Mouse (Mus musculus): ENCODE data around the gene Ccdc180.

GRCm38 (mm10) chr4:45976931-45977667 lies 87.0 kb downstream of the Ccdc180 start:
- TF ChIP-seq POLR2A (IDR thresholded peaks at IDR 0.05; ENCODE audit: insufficient read depth, low read depth, low read length), result no peak
- no peak for TF ChIP-seq CTCF (IDR thresholded peaks at IDR 0.05)
